Mouse (Mus musculus) gastrocnemius, adult 2 months (tissue): ENCODE measurements around the gene Rsl24d1. TPM values are rescaled to one million over a fixed set of nuclear protein-coding genes. Genes with fewer than 3 reads are reported as not detected.

Experiments
- DNase-seq: peaks from one replicate; pipeline ENCODE4 v3.0.0; 2022
- H3K27ac ChIP-seq: fragments of 200-600 bp; 2 replicates; pipeline ENCODE4 v1.8.1; 2022; ENCODE audit warnings: mild to moderate bottlenecking
- H3K4me3 ChIP-seq: fragments of 200-600 bp; 2 replicates; pipeline ENCODE4 v1.8.1; 2022; ENCODE audit warnings: mild to moderate bottlenecking, moderate library complexity
- CTCF ChIP-seq: fragments of 200-600 bp; IDR thresholded peaks from 2 replicates; pipeline ENCODE4 v1.8.1; 2022; ENCODE audit warnings: antibody characterized with exemption, mild to moderate bottlenecking, moderate library complexity
- intact Hi-C: fragments of 180-260 bp; cut with DNase I; formaldehyde crosslinking; loops from one replicate; pipeline ENCODE4 v1.15.1; 2025
- total RNA-seq, 2 experiments: library from RNA; stranded (reverse); gene quantifications; 2 replicates each; pipeline ENCODE4 v1.2.3; 2021

The Rsl24d1 gene
- total RNA-seq, 2 experiments from 2014 or later = 37.3 to 45.4 TPM

- Histone ChIP-seq H3K4me3 (no peak overlapping the region), H3K27ac (no peak overlapping the region)
- peak; percentile 31 for DNase-seq
- no peak for TF ChIP-seq CTCF
- intact Hi-C loops = loop anchor here (10.0 kb wide), 1 partner anchor 79 kb away; no protein-coding TSS in a partner anchor
Measured at GRCm38 (mm10) chr9:73165631-73166030, 52.4 kb downstream of the Rsl24d1 start.

Other genes with a start within 250 kb of the Rsl24d1 start
- gene Pygo1, start 187.8 kb upstream of the Rsl24d1 start, total RNA-seq = 10 to 100 TPM; 11.6 to 15.4 TPM
- gene Dyx1c1, start 154.6 kb upstream of the Rsl24d1 start, total RNA-seq = 1 to 10 TPM in 1 of 2 experiments, under 1 TPM in 1; 0.94 to 1.4 TPM
- gene Gm44503, start 154.6 kb upstream of the Rsl24d1 start, total RNA-seq = not detected
- gene Ccpg1os, start 128.0 kb upstream of the Rsl24d1 start, total RNA-seq = 10 to 100 TPM in 1 of 2 experiments, 1 to 10 TPM in 1; 8.8 to 11.8 TPM
- 10 to 100 TPM; 76.1 to 95.7 TPM for gene Ccpg1, start 128.0 kb upstream of the Rsl24d1 start, total RNA-seq
- 1 to 10 TPM; 3.4 to 4.1 TPM for gene Pigb, start 73.0 kb upstream of the Rsl24d1 start, total RNA-seq
- 1 to 10 TPM; 2.1 TPM for gene Rab27a, start 68.6 kb upstream of the Rsl24d1 start, total RNA-seq
- not detected for gene Khdc3, start 11.6 kb upstream of the Rsl24d1 start, total RNA-seq
- gene Gm20509, start 11.0 kb upstream of the Rsl24d1 start, total RNA-seq = not detected